Mouse (Mus musculus) spleen, adult 2 months (tissue): ENCODE measurements around the gene Hist1h2af.

Experiments
- CTCF ChIP-seq: fragments of 200-500 bp; IDR thresholded peaks from 2 replicates; pipeline ENCODE4 v1.5.1; 2011; ENCODE audit warnings: mild to moderate bottlenecking, inconsistent platforms; ENCODE audit not compliant: insufficient read depth, insufficient read length, insufficient replicate concordance; ENCODE audit errors: extremely low read depth
- POLR2A ChIP-seq: fragments of 200-500 bp; IDR thresholded peaks from 2 replicates; pipeline ENCODE4 v1.6.1; 2011; ENCODE audit warnings: low read depth, low read length, inconsistent platforms

GRCm38 (mm10) chr13:23577835-23578234, 44.1 kb downstream of the Hist1h2af start:
- TF ChIP-seq CTCF = no peak
- no peak for TF ChIP-seq POLR2A
